Mouse (Mus musculus): ENCODE results near the gene B4galt3. TPM values are rescaled to one million over a fixed set of nuclear protein-coding genes. Genes with fewer than 3 reads are reported as not detected.
A peak's percentile ranks its signal among the peaks of the same experiment; 100 is the strongest.

Gene B4galt3
- 10 to 100 TPM; 59.7 to 64.1 TPM for total RNA-seq (2021)

DNA sequence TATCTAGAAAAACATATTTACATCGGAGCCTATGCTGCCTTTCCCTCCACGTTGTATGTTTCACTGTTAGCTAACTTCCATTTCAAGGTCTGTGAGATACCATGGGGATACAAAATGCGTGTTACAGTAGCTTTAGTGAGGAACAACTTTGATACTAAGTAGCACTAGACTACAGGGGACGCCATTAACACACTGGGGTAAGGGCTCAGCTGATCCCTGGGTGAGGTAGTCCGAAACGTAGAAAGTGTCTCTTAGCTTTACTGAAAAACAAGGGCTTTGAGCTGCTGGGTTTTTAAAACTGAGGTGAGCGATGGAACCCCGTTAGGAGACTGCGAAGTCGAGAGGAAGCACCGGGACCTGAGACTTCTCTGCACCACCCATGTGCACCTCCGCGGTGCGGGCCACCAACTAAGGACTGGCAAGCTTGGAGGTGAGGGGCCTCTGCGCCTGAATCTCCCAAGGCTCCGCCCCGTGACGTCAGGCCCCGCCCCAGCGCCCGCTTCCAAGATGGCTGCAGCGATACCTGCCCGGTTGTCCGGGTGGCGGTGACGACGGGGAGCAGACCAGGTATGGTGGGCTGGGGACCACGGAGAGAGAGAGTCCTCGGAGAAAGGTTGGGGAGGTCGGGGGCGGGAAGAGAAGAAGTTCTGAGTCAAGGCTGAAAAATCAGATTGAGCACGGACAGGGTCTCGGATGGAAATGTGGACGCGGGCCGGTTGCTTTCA, at the start of gene B4galt3:
TSS of gene B4galt3 (plus strand) at position 481 of the 725 bp plus-strand sequence.
- intact Hi-C loops (cut with DNase I) = no loop called here
- peak; percentile 91 to 95 for DNase-seq (ENCODE audit: extremely low spot score in 1 of 2, low spot score in 2 of 2)

GRCm38 (mm10) chr1:171220871-171221270, 49.3 kb upstream of the B4galt3 start:
- peak; percentile 87 to 90 for DNase-seq (ENCODE audit: extremely low spot score in 1 of 2, low spot score in 2 of 2)
- intact Hi-C loops (cut with DNase I) = loop anchor here (2.0 kb wide), 2 partner anchors 56 to 102 kb away; no protein-coding TSS in a partner anchor

DNA sequence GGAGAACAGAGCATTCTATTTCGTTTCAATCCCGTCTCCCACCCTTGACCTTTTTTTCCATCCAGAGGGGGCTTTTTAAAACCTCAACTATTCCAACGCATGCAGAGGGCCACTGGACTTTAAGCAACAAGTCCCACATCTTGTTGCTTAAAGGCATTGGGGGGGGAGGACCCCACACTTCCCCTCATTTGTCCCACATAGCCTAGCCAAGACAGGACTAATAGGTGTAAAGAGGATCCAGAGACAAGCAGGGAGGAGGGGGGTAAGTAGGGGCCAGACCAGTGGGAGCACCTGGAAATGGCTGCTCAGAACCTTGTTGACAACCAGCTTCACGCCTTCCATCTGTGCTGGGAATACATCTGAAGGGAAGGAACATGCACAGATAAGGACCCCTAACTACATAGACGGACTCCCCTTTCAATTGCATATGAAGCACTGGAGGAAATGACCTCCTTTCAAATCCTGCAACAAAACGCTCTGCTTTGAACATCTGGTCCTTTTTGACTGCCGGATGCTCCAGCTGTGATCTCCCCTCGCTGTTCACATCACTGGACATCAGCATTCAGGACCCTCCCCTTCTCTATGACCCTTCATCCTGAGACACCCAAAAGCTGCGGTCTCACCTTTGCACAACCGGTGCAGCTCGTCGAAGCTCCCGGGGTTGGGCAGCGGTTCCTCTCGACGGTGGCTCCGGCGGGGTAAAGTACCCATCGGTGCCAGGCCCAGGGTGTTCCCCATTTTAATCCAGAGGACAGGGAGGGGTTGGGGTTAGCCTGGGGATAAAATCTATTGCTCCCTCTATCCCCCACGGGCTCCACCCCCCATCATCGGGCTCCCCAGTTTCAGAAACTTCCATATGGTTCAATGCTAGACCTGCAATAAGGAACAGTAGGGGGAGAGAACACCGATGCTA, 48.6 kb upstream of the B4galt3 start:
- peak in 1 of 2 experiments; percentile 40 for DNase-seq (ENCODE audit: extremely low spot score in 1 of 2, low spot score in 2 of 2)
- intact Hi-C loops (cut with DNase I) = loop anchor here (2.0 kb wide), 3 partner anchors 25 to 103 kb away; no protein-coding TSS in a partner anchor

DNA sequence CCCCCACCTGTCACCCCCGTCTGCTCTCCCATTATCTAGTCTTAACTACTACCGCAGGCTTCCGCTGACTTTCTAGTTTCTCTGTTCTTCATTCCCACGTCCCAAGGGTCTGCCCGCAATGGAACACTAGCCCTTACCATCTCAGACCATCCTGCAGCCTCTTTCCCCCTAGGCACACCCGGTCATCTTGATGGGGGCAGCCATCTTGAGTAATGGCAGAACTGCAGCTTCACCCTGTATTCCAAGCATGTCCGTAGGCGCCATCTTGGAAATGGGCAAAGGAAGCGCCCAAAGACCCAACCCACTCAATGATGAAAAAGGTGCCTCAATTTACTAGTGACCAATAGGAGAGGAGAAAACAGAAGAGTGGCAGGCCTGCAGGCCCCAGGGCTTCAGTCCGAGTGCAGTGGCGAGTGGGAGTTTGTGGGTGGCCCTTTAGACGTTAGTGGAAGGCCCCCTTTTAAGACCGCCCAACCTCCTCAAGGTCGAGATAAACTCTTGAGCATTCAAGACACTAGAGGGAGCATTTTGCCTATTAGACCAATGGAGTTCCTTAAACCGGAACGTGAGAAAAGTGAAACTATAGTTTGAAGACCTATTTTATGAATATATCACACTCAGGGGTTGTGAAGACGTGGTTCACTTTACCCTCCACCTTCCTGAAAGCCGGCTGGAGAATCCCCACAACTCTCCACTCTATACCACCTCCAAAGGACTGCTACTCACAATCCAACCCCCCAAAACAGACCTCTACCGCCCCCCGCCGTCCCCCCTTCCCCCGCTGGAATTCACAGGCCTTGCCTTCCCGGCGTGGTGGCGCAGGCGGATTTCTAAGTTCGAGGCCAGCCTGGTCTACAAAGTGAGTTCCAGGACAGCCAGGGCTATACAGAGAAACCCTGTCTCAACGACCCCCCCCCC, 47.6 kb upstream of the B4galt3 start, which contains the start of gene Tomm40l:
TSS of gene Tomm40l (minus strand) at position 277 of the 918 bp plus-strand sequence.
- intact Hi-C loops (cut with DNase I) = loop anchor here (2.0 kb wide), 1 partner anchor 24 kb away; no protein-coding TSS in a partner anchor
- DNase-seq (ENCODE audit: extremely low spot score in 1 of 2, low spot score in 2 of 2) = peak; percentile 94 to 97

DNA sequence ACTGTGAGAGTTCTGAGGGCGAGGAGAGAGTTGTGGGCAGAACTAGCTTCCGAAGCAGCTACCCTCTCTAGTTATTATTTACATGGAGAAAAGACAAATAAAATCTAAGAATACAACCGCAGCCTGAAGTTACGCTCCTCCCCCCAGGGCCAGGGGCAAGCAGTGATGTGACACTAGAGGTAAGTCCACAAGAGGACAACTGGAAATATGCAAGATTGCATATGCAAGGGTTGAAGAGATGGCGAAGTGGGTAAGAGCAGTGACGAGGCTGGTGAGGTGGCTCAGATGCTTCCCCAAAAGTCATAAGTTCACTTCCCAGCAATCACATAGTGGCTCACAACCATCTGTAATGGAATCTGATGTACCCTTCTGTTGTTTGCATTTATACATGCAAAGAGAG, 47.0 kb upstream of the B4galt3 start:
- intact Hi-C loops (cut with DNase I) = loop anchor here (2.0 kb wide), 1 partner anchor 24 kb away; no protein-coding TSS in a partner anchor
- DNase-seq (ENCODE audit: extremely low spot score in 1 of 2, low spot score in 2 of 2) = no peak

- peak in 1 of 2 experiments; percentile 29 for DNase-seq (ENCODE audit: extremely low spot score in 1 of 2, low spot score in 2 of 2)
- intact Hi-C loops (cut with DNase I) = loop anchor here (2.0 kb wide), 1 partner anchor 23 kb away; no protein-coding TSS in a partner anchor
Measured at GRCm38 (mm10) chr1:171223796-171224195, 46.3 kb upstream of the B4galt3 start.

DNA sequence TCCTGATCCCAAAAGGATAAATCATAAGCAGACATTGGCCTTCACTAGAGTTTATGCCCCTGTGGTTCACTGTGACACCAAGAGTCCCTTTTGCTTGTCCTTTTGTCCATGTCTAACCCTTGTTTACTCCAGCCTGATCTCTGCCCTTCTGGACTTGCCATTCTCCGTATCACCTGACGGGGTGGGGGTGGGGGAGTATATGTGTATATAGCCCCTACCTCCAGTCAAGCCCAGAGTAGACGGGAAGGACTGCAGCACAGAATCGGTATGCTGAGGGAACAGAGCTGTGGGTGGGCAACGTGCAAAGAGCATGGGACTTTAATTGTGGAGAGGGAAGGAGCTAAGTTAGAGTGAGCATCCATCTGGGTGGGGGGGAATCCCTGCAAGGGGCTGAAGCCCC, 45.3 kb upstream of the B4galt3 start, which contains the start of gene Apoa2:
TSS of gene Apoa2 (plus strand) at position 198 of the 400 bp plus-strand sequence.
- intact Hi-C loops (cut with DNase I) = no loop called here
- no peak for DNase-seq (ENCODE audit: extremely low spot score in 1 of 2, low spot score in 2 of 2)

GRCm38 (mm10) chr1:171226780-171227179, 43.3 kb upstream of the B4galt3 start:
- intact Hi-C loops (cut with DNase I) = no loop called here

DNA sequence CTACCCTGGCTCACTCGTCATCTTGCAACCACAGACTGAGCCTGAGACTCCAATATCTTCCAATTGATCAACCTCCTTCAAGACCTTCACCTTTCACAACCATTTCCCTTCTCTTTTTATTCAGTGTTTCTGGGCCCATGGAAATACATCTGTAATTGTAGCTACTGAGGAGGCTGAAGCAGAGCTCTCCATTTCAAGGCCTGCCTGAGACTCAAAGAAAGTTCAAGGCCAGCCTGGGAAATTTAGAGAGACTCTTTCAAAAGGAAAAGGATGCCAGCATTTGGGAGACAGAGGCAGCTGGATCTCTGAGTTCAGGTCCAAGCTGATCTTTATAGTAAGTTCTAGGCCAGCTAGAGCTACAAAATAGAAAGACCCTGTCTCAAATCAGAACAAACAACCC, 42.2 kb upstream of the B4galt3 start:
- DNase-seq (ENCODE audit: extremely low spot score in 1 of 2, low spot score in 2 of 2) = no peak

More at GRCm38 (mm10) chr1:171226780-171227179, 43.3 kb upstream of the B4galt3 start:
- DNase-seq (ENCODE audit: extremely low spot score in 1 of 2, low spot score in 2 of 2) = no peak

DNA sequence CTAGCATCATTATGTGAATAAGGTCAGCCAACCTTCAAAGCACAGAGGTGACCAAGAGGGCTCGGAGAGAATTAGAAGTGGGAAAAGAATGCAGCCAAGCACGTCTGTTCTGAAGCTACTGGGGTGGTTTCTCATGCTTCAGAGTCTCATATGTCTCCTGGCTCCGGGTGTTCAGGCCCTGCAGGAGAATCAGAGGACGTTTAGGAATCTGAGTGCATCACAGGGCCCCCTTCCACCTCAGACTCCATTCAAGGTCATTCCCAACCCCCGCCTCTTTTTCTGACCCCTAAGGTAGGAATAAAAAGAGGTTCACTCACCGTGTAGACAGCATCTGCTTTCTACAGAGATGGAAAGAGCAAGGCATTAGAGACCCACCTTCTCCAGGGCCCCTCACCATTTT, 40.4 kb upstream of the B4galt3 start:
- intact Hi-C loops (cut with DNase I) = no loop called here

More for the DNA sequence above, 42.2 kb upstream of the B4galt3 start:
- intact Hi-C loops (cut with DNase I) = no loop called here

GRCm38 (mm10) chr1:171230215-171230614, 39.9 kb upstream of the B4galt3 start:
- DNase-seq (ENCODE audit: extremely low spot score in 1 of 2, low spot score in 2 of 2) = no peak
- intact Hi-C loops (cut with DNase I) = no loop called here

More for the DNA sequence above, 40.4 kb upstream of the B4galt3 start:
- no peak for DNase-seq (ENCODE audit: extremely low spot score in 1 of 2, low spot score in 2 of 2)

DNA sequence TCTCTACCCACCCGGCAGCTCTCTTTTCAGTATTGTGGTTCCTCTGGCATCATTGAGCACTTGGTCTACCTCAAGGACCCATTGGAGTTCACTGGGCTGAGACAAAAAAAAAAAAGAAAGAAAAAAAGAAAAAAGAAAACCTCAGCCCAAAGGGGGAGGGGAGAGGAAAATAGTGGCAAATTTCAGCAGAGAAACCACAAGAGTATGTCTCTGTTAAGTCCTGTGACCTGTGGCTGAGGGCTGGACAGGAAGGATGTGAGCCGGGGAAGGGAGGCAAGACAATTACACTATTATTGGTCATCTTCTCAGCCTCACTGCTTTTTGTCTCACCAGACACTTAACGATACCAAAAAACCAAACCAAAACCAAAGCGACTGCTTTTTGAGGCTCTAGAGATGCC, 38.3 kb upstream of the B4galt3 start:
- DNase-seq (ENCODE audit: extremely low spot score in 1 of 2, low spot score in 2 of 2) = no peak
- intact Hi-C loops (cut with DNase I) = no loop called here

DNA sequence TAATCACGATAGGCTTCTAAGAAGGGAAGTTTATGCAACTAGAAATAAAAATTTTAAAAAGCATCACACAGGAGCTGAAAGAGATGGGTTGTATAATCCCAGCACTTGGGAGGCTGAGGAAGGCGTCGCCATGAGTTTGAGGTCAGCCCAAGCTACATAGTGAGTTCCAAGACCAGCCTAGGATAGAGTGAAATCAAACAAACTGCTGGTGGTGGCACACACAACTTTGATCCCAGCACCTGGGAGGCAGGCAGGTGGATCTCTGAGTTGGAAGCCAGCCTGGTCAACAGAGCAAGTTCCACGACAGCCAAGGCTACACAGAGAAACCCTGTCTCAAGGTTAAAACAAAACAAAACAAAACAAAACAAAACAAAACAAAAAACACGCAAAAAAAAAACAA, 37.8 kb upstream of the B4galt3 start:
- intact Hi-C loops (cut with DNase I) = no loop called here
- no peak for DNase-seq (ENCODE audit: extremely low spot score in 1 of 2, low spot score in 2 of 2)

DNA sequence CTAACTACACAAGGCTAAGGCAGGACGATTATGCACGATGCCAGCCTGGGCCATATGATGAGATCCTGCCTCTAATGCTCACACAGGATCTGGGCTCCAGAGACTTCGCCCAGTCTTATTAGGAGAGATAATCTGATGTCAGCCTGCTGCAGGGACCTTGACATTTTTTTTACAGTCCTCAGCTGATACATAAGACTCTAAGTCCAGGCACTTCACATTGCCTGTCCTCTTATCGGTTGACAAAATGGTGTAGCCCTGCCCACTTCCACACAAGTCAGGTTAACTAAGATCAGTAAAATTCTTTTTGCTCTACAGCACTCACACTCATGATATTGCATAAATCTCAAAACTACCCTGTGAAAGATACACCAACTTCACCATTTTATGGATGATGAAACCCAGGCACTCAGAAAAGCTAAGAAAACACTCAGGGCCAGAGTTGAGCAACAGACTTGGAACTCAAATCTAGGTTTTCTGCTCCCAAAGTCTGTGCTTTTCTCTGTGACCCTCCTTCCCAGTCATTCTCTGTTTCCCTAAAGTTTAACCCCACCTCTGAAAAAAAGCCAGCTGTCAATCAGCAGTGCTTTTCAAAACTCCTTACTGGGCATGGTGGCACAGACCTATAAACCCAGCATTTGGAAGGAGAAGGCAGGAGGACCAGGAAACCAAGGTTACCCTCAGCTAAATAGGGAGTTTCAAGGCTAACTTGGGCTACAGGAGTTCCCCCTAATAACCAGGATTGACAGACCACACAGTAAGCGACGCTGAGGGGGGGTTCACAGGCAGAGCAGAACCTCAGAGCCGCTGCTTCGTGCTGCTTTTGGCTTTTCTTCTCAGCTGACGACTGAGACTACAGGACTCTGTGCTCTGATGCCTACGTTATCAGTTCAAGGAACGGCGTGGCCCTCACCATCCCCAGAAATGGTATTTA, 37.1 kb upstream of the B4galt3 start:
- intact Hi-C loops (cut with DNase I) = no loop called here
- DNase-seq (ENCODE audit: extremely low spot score in 1 of 2, low spot score in 2 of 2) = no peak

- intact Hi-C loops (cut with DNase I) = no loop called here
- DNase-seq (ENCODE audit: extremely low spot score in 1 of 2, low spot score in 2 of 2) = peak in 1 of 2 experiments; percentile 60
Measured at GRCm38 (mm10) chr1:171234126-171234525, 36.0 kb upstream of the B4galt3 start, which contains the start of gene Fcer1g. Fcer1g (minus strand) TSS chr1:171234365.

DNA sequence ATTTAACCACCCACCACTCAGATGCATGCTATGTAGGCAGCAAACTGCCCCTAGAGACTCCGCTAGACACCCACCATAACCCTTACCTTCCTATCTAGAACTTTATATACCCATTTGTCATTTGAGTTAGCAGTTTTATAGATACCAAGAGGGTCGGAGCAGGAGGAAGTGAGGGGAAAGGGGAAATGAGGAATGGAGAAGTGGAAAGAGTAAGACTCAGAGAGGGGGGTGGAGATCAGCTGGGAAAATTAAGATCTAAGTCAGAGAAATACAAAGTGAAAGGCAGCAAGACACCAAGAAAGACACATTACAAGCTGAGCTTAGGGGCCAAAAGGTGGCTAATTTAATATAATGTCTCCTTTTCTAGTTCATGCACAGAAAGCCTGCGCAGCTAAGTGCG, 35.6 kb upstream of the B4galt3 start:
- intact Hi-C loops (cut with DNase I) = no loop called here
- no peak for DNase-seq (ENCODE audit: extremely low spot score in 1 of 2, low spot score in 2 of 2)

GRCm38 (mm10) chr1:171235791-171236190, 34.3 kb upstream of the B4galt3 start:
- no peak for DNase-seq (ENCODE audit: extremely low spot score in 1 of 2, low spot score in 2 of 2)
- intact Hi-C loops (cut with DNase I) = no loop called here
